Mouse (Mus musculus): ENCODE data around the gene Smyd1. TPM values are rescaled to one million over a fixed set of nuclear protein-coding genes. Genes with fewer than 3 reads are reported as not detected.

Gene Smyd1
- total and polyA plus RNA-seq, 3 experiments: 0.16 TPM; not detected in 2

GRCm38 (mm10) chr6:71307486-71307885, 14.5 kb downstream of the Smyd1 start:
- no peaks in the 10 kb centered on the region for H3K36me3 ChIP-seq (replicated peaks)
- no peak for ATAC-seq (ENCODE audit: extremely low read depth, insufficient number of reproducible peaks, low FRiP score, poor library complexity, severe bottlenecking)
- peaks cover 16% of the 10 kb centered on the region for H3K27me3 ChIP-seq (ENCODE audit: insufficient read depth, low read length)
- TF ChIP-seq GATA2 (IDR thresholded peaks at IDR 0.05; ENCODE audit: borderline replicate concordance, low read depth, low read length) (no peak), GATA1 (IDR thresholded peaks at IDR 0.05; ENCODE audit: borderline replicate concordance, low read length) (no peak), TAL1 (conservative IDR thresholded peaks at IDR 0.05; ENCODE audit: low read depth, low read length) (no peak), CTCF (IDR thresholded peaks at IDR 0.05; ENCODE audit: low read depth, low read length) (no peak), POLR2AphosphoS5 (IDR thresholded peaks at IDR 0.05; ENCODE audit: insufficient replicate concordance, low read depth, low read length) (no peak)
- H3K4me1 ChIP-seq (ENCODE audit: insufficient read depth, low read depth, low read length): no peaks in the 10 kb centered on the region
- DNase-seq (ENCODE audit: low spot score): no peak
- H3K4me3 ChIP-seq (ENCODE audit: low read depth, low read length): no peak overlapping the region
- H3K9me3 ChIP-seq (replicated peaks): no peaks in the 10 kb centered on the region

GRCm38 (mm10) chr6:71302097-71302731, 19.8 kb downstream of the Smyd1 start:
- Histone ChIP-seq H3K4me3 (ENCODE audit: low read depth, low read length) (no peak overlapping the region), H3K27me3 (ENCODE audit: insufficient read depth, low read length) (peaks cover 30% of the 10 kb centered on the region), H3K4me1 (ENCODE audit: insufficient read depth, low read depth, low read length) (no peaks in the 10 kb centered on the region), H3K36me3 (replicated peaks) (no peaks in the 10 kb centered on the region), H3K9me3 (replicated peaks) (no peaks in the 10 kb centered on the region)
- no peak for ATAC-seq (ENCODE audit: extremely low read depth, insufficient number of reproducible peaks, low FRiP score, poor library complexity, severe bottlenecking)
- TF ChIP-seq TAL1 (conservative IDR thresholded peaks at IDR 0.05; ENCODE audit: low read depth, low read length) (no peak), GATA1 (IDR thresholded peaks at IDR 0.05; ENCODE audit: borderline replicate concordance, low read length) (no peak), POLR2AphosphoS5 (IDR thresholded peaks at IDR 0.05; ENCODE audit: insufficient replicate concordance, low read depth, low read length) (no peak), CTCF (IDR thresholded peaks at IDR 0.05; ENCODE audit: low read depth, low read length) (no peak), GATA2 (IDR thresholded peaks at IDR 0.05; ENCODE audit: borderline replicate concordance, low read depth, low read length) (no peak)
- no peak for DNase-seq (ENCODE audit: low spot score)

DNA sequence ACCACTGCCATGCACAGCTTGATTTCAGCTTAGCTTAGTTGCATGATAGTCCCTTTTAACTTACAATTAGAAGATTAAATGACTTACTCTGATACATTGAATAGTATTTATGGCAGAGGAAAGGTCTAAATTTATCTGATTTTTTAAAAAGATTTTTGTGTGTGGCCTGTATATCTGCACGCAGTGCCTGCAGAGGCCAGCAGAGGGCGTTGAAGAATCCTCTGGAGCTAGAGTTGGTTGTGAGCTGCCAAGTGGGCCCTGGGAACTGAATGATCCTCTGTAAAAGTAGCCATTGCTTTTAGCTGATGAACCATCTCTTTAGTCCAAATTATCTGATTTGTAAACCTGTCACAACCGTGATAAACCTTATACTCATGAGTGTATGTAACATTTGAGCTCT, 23.3 kb downstream of the Smyd1 start:
- TF ChIP-seq TAL1 (conservative IDR thresholded peaks at IDR 0.05; ENCODE audit: low read depth, low read length) (no peak), CTCF (IDR thresholded peaks at IDR 0.05; ENCODE audit: low read depth, low read length) (peak; percentile 51), GATA2 (IDR thresholded peaks at IDR 0.05; ENCODE audit: borderline replicate concordance, low read depth, low read length) (no peak)
- no peaks in the 10 kb centered on the region for H3K4me1 ChIP-seq (ENCODE audit: insufficient read depth, low read depth, low read length)
- H3K4me3 ChIP-seq (ENCODE audit: low read depth, low read length): no peak overlapping the region
- ATAC-seq (ENCODE audit: extremely low read depth, insufficient number of reproducible peaks, low FRiP score, poor library complexity, severe bottlenecking) (no peak), DNase-seq (ENCODE audit: low spot score) (no peak)
- peaks cover 22% of the 10 kb centered on the region for H3K27me3 ChIP-seq (ENCODE audit: insufficient read depth, low read length)
- no peaks in the 10 kb centered on the region for H3K9me3 ChIP-seq (replicated peaks)
- H3K36me3 ChIP-seq (replicated peaks): no peaks in the 10 kb centered on the region

DNA sequence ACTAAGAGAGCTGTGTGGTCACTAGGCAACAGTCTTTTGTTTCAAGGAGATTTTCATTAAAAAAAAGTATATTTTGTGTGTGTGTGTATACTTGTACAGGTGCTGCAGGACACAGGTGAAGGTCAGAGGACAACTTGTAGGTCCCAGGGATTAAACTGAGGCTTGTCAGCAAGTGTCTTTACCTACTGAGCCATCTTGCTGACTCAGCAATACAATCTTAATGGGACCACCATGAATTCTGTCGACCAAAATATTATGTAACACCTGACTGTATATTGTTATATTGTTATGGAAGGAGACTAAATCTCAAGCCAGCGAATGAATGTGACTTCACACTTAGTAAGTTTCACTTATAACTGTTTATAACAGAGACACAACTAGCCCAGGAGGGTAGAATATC, 24.0 kb downstream of the Smyd1 start:
- ATAC-seq (ENCODE audit: extremely low read depth, insufficient number of reproducible peaks, low FRiP score, poor library complexity, severe bottlenecking) (no peak), DNase-seq (ENCODE audit: low spot score) (no peak)
- Histone ChIP-seq H3K36me3 (replicated peaks) (no peaks in the 10 kb centered on the region), H3K27me3 (ENCODE audit: insufficient read depth, low read length) (peaks cover 21% of the 10 kb centered on the region), H3K9me3 (replicated peaks) (no peaks in the 10 kb centered on the region), H3K4me1 (ENCODE audit: insufficient read depth, low read depth, low read length) (no peaks in the 10 kb centered on the region), H3K4me3 (ENCODE audit: low read depth, low read length) (no peak overlapping the region)
- TF ChIP-seq GATA1 (IDR thresholded peaks at IDR 0.05; ENCODE audit: borderline replicate concordance, low read length) (no peak), TAL1 (conservative IDR thresholded peaks at IDR 0.05; ENCODE audit: low read depth, low read length) (no peak), GATA2 (IDR thresholded peaks at IDR 0.05; ENCODE audit: borderline replicate concordance, low read depth, low read length) (no peak), CTCF (IDR thresholded peaks at IDR 0.05; ENCODE audit: low read depth, low read length) (no peak), POLR2AphosphoS5 (IDR thresholded peaks at IDR 0.05; ENCODE audit: insufficient replicate concordance, low read depth, low read length) (no peak)

GRCm38 (mm10) chr6:71295303-71295702, 26.7 kb downstream of the Smyd1 start:
- ATAC-seq (ENCODE audit: extremely low read depth, insufficient number of reproducible peaks, low FRiP score, poor library complexity, severe bottlenecking) (no peak), DNase-seq (ENCODE audit: low spot score) (no peak)
- Histone ChIP-seq H3K4me3 (ENCODE audit: low read depth, low read length) (no peak overlapping the region), H3K4me1 (ENCODE audit: insufficient read depth, low read depth, low read length) (no peaks in the 10 kb centered on the region), H3K27me3 (ENCODE audit: insufficient read depth, low read length) (peaks cover 15% of the 10 kb centered on the region), H3K36me3 (replicated peaks) (no peaks in the 10 kb centered on the region), H3K9me3 (replicated peaks) (no peaks in the 10 kb centered on the region)
- no peak for TF ChIP-seq CTCF (IDR thresholded peaks at IDR 0.05; ENCODE audit: low read depth, low read length)
- no peak for TF ChIP-seq GATA2 (IDR thresholded peaks at IDR 0.05; ENCODE audit: borderline replicate concordance, low read depth, low read length)
- TF ChIP-seq POLR2AphosphoS5 (IDR thresholded peaks at IDR 0.05; ENCODE audit: insufficient replicate concordance, low read depth, low read length): no peak
- TF ChIP-seq TAL1 (conservative IDR thresholded peaks at IDR 0.05; ENCODE audit: low read depth, low read length): no peak
- TF ChIP-seq GATA1 (IDR thresholded peaks at IDR 0.05; ENCODE audit: borderline replicate concordance, low read length): no peak

DNA sequence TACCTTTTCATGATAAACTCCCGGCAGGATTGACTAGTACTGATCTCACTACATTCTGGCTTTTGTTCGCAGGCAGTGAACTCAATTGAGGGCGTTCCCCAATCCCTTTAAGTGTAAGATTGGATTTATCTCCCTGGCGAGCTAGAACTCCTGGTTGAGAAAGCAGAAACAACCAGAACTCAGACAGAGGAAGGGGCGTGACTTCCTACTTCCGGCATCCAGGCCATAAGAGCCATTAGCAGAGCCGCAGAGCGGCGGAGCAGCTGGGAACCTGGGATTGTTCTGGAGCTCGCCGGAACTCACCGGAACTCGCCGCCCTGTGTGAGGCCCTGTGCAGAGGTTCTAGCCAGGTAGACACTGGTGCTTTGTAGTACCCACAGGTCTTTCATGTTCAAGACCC, 28.5 kb downstream of the Smyd1 start:
- no peak for TF ChIP-seq GATA1 (IDR thresholded peaks at IDR 0.05; ENCODE audit: borderline replicate concordance, low read length)
- TF ChIP-seq POLR2AphosphoS5 (IDR thresholded peaks at IDR 0.05; ENCODE audit: insufficient replicate concordance, low read depth, low read length): no peak
- TF ChIP-seq TAL1 (conservative IDR thresholded peaks at IDR 0.05; ENCODE audit: low read depth, low read length): no peak
- TF ChIP-seq CTCF (IDR thresholded peaks at IDR 0.05; ENCODE audit: low read depth, low read length): no peak
- no peak for TF ChIP-seq GATA2 (IDR thresholded peaks at IDR 0.05; ENCODE audit: borderline replicate concordance, low read depth, low read length)
- no peak for ATAC-seq (ENCODE audit: extremely low read depth, insufficient number of reproducible peaks, low FRiP score, poor library complexity, severe bottlenecking)
- H3K36me3 ChIP-seq (replicated peaks): no peaks in the 10 kb centered on the region
- H3K27me3 ChIP-seq (ENCODE audit: insufficient read depth, low read length): peaks cover 14% of the 10 kb centered on the region
- no peak overlapping the region for H3K4me3 ChIP-seq (ENCODE audit: low read depth, low read length)
- no peak for DNase-seq (ENCODE audit: low spot score)
- no peaks in the 10 kb centered on the region for H3K4me1 ChIP-seq (ENCODE audit: insufficient read depth, low read depth, low read length)
- H3K9me3 ChIP-seq (replicated peaks): no peaks in the 10 kb centered on the region

Measured in G1E (cell line).